Comparison of ENCODE assay signal across 29 mouse cellular contexts in the genomic region with DNA sequence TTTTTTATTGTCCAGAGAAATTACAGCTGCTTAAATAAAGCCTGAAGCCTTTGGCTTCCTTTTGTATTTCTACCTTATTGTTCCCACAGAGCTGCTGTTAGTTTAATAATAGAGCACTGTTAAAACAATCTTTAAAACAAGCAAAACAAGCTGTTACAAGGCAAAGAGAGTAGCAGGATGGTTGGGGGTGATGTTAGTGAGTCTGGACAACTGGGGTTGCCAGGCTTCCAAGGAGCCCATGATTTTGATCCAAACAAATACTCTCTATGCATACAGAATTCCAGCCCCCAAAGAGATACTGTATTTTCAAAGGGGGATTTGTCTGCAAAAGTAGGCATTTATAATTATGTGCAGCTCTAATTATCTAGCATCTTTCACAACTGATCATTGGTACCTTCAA.
DNase-seq lines count a peak whose midpoint lies in the region; ATAC-seq lines count a peak whose summit lies in the region.
"Had no signal": no experiment of that assay in that cellular context is flagged by ENCODE, and none has a peak within 500 bp of the region (broad histone marks: within the 10 kb centered on the region; RNA-seq: fewer than 3 reads in every experiment).

No protein-coding gene starts in this region.

- no peak overlapping the region for H3K4me2 ChIP-seq in forebrain, embryonic 13.5 days
- no peak overlapping the region for H3K4me2 ChIP-seq in forebrain, embryonic 16.5 days (ENCODE audit: low read length)
- H3K4me2 ChIP-seq: embryonic facial prominence, embryonic 12.5 days; embryonic facial prominence, embryonic 15.5 days; heart, embryonic 13.5 days; hindbrain, embryonic 14.5 days had no signal

- no peaks in the 10 kb centered on the region for H3K27me3 ChIP-seq in forebrain, embryonic 13.5 days
- H3K27me3 ChIP-seq in forebrain, embryonic 10.5 days (ENCODE audit: poor library complexity, severe bottlenecking), result peaks cover 11% of the 10 kb centered on the region; the same call in 1 of the 2 replicates
- H3K27me3 ChIP-seq in forebrain, embryonic 16.5 days (replicated peaks; ENCODE audit: control insufficient read depth, insufficient read depth, low read length), result no peaks in the 10 kb centered on the region
- H3K27me3 ChIP-seq: CH12.LX; embryonic facial prominence, embryonic 12.5 days; embryonic facial prominence, embryonic 15.5 days; heart, embryonic 13.5 days had no signal

- H3K9ac ChIP-seq in forebrain, embryonic 13.5 days, result no peak overlapping the region
- H3K9ac ChIP-seq in forebrain, embryonic 16.5 days (replicated peaks; ENCODE audit: low read depth, low read length), result no peak overlapping the region
- H3K9ac ChIP-seq: embryonic facial prominence, embryonic 12.5 days; embryonic facial prominence, embryonic 15.5 days; heart, embryonic 13.5 days; hindbrain, embryonic 14.5 days had no signal

- no peak for DNase-seq in forebrain, embryonic 10.5 days (ENCODE audit: extremely low spot score, low spot score)
- DNase-seq in retina, postnatal 1 day, result peak; percentile 36
- no peak for DNase-seq in cerebellum, adult 9-11 months
- no peak for DNase-seq in layer of hippocampus, postnatal 14 days (ENCODE audit: low spot score in 2 of 2)
- DNase-seq: adrenal gland, adult 2 months; adrenal gland, postnatal 14 days; B cell, adult 2 months; cerebellum, adult 11-12 months; cerebellum, adult 8-10 months; cerebellum, postnatal 14 days; gastrocnemius, postnatal 10 days; gastrocnemius, postnatal 36 days; heart, adult 2 months; heart, postnatal 14 days; heart, postnatal 4 days; kidney, adult 18-20 months had no signal

- H3K4me3 ChIP-seq in forebrain, embryonic 13.5 days, result no peak overlapping the region
- no peak overlapping the region for H3K4me3 ChIP-seq in forebrain, embryonic 10.5 days
- H3K4me3 ChIP-seq in forebrain, embryonic 16.5 days (replicated peaks; ENCODE audit: low read length), result no peak overlapping the region
- H3K4me3 ChIP-seq: embryonic facial prominence, embryonic 12.5 days; embryonic facial prominence, embryonic 15.5 days; heart, adult 2 months; heart, embryonic 10.5 days; heart, embryonic 13.5 days had no signal

- no peaks in the 10 kb centered on the region for H3K36me3 ChIP-seq in forebrain, embryonic 13.5 days (ENCODE audit: poor library complexity, severe bottlenecking)
- no peaks in the 10 kb centered on the region for H3K36me3 ChIP-seq in forebrain, embryonic 10.5 days (replicated peaks)
- H3K36me3 ChIP-seq in forebrain, embryonic 16.5 days (ENCODE audit: control insufficient read depth, insufficient read depth), result no peaks in the 10 kb centered on the region
- H3K36me3 ChIP-seq: embryonic facial prominence, embryonic 12.5 days; embryonic facial prominence, embryonic 15.5 days; heart, embryonic 10.5 days; heart, embryonic 13.5 days had no signal

- H3K9me3 ChIP-seq in forebrain, embryonic 13.5 days (replicated peaks), result no peaks in the 10 kb centered on the region
- no peaks in the 10 kb centered on the region for H3K9me3 ChIP-seq in forebrain, embryonic 10.5 days
- H3K9me3 ChIP-seq in forebrain, embryonic 16.5 days (ENCODE audit: control insufficient read depth, low read length), result no peaks in the 10 kb centered on the region
- H3K9me3 ChIP-seq: embryonic facial prominence, embryonic 12.5 days; embryonic facial prominence, embryonic 15.5 days; G1E; heart, embryonic 10.5 days; heart, embryonic 13.5 days had no signal

- peaks cover 10% of the 10 kb centered on the region; the same call in 1 of the 2 replicates for H3K4me1 ChIP-seq in forebrain, embryonic 13.5 days
- H3K4me1 ChIP-seq in forebrain, embryonic 10.5 days, result peaks cover 18% of the 10 kb centered on the region
- H3K4me1 ChIP-seq in forebrain, embryonic 16.5 days (replicated peaks; ENCODE audit: control insufficient read depth, insufficient read depth, low read length), result no peaks in the 10 kb centered on the region
- H3K4me1 ChIP-seq: embryonic facial prominence, embryonic 12.5 days; embryonic facial prominence, embryonic 15.5 days; heart, embryonic 10.5 days; heart, embryonic 13.5 days had no signal

- no peak overlapping the region for H3K27ac ChIP-seq in forebrain, embryonic 13.5 days
- no peak overlapping the region for H3K27ac ChIP-seq in forebrain, embryonic 10.5 days
- no peak overlapping the region for H3K27ac ChIP-seq in forebrain, embryonic 16.5 days (ENCODE audit: low read length)
- H3K27ac ChIP-seq: embryonic facial prominence, embryonic 12.5 days; embryonic facial prominence, embryonic 15.5 days; heart, adult 2 months; heart, embryonic 10.5 days; heart, embryonic 13.5 days; hindbrain, embryonic 14.5 days; hindbrain, postnatal 0 days had no signal

- ATAC-seq in forebrain, embryonic 13.5 days, result peak; percentile 55; the same call in 1 of the 2 replicates
- ATAC-seq in forebrain, embryonic 16.5 days, result peak; percentile 45; the same call in 1 of the 2 replicates
- ATAC-seq: hindbrain, postnatal 0 days; inflammation-experienced regulatory T-cells, adult 6 months; intestine, embryonic 16.5 days; Patski had no signal
